Mouse (Mus musculus): ENCODE results near the gene Hist1h2ak. TPM values are rescaled to one million over a fixed set of nuclear protein-coding genes. Genes with fewer than 3 reads are reported as not detected.
"Not testable (repeated sequence)": the region's sequence is repeated elsewhere in the genome, so short reads cannot be mapped to it uniquely, and the experiment has no call there.

Gene Hist1h2ak
- polyA plus RNA-seq, 1 experiment from 2014 or later: 4.9 TPM

DNA sequence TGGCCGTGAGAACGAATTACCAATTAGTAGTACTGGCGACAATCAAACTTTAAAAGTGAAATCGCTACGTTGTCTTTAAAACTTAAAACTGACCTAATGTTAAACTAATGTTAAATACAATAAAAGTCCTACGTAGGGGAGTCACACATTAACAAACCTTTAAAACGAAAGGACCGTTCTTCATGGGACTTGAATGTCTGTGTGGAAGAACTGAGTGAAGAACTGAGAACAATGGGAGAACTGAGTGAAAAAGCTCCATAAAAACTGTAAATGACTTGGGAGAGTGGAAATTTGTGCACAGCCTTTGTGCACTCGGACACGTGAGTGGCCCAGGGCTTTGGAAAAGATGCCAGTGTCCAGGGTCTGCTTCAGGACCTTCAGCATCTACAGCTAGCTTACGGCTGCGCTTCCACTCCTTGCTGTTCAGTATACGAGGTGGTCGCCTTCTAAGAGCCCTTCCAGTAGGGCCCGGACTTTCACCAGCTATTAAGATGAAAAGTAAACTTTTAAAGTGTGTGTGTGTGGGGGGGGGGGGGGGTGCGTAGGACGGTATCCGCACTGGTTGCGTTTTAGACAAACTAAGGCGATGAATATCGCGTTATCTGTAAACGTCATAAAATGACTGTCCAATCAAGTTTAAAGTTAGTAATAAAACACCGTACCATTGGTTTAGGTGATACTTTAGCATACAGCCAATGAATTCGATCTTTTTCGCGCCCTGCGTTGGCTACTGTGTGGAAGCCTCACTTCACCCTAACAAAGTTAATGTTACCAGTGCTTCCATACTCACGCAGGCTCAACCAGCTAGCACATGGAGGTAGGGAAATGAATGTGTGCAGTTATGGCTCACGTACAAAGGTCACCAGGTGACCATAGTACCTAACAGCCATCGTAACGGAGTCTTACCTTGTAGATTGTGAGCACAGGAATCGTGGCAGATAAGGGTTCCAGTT lies 25.5 kb upstream of the Hist1h2ak start:
- 5% methylated on average over 33 of the region's 33 CpGs for WGBS
- Histone ChIP-seq H3K9me3 (replicated peaks; ENCODE audit: control insufficient read depth, low read length, poor library complexity, severe bottlenecking) (no peaks in the 10 kb centered on the region), H3K36me3 (ENCODE audit: control insufficient read depth, insufficient read depth, low read length) (no peaks in the 10 kb centered on the region), H3K4me3 (ENCODE audit: low read depth, low read length) (peak overlapping the region; percentile 42), H3K27ac (ENCODE audit: low read length) (peak overlapping the region; percentile 76), H3K9ac (ENCODE audit: low read depth, low read length) (peak overlapping the region; percentile 58), H3K4me1 (ENCODE audit: control insufficient read depth, insufficient read depth, low read length) (peaks cover 20% of the 10 kb centered on the region), H3K27me3 (ENCODE audit: control insufficient read depth, insufficient read depth, low read depth, low read length) (no peaks in the 10 kb centered on the region; the same call in 1 of the 2 replicates), H3K4me2 (ENCODE audit: low read length) (peak overlapping the region; percentile 88)
- ATAC-seq: peak; percentile 96

DNA sequence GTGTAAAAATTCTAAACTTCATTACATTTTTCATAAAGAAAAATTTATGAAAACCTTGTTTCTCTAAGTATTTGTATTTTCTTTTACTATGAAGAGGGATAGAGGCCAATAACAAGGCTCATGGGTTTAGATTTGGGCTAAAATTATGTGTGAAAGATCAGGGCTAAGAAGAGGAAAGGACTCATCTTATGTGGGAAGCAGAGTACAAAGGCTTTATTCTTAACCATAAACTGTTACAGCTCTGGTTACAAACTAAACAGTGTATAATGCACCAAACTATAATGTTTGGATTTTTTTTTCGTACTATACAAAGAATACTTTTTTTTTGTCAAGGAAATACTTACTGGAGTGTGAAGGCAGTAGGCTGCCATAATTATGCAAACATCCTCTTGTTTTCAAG lies 2.1 kb upstream of the Hist1h2ak start:
- peaks cover 12% of the 10 kb centered on the region for H3K4me1 ChIP-seq (ENCODE audit: control insufficient read depth, insufficient read depth, low read length)
- H3K9ac ChIP-seq (ENCODE audit: low read depth, low read length): no peak overlapping the region
- no peak for ATAC-seq
- 71% methylated on average over 1 of the region's 1 CpGs for WGBS
- no peaks in the 10 kb centered on the region for H3K36me3 ChIP-seq (ENCODE audit: control insufficient read depth, insufficient read depth, low read length)
- no peak overlapping the region for H3K4me2 ChIP-seq (ENCODE audit: low read length)
- H3K4me3 ChIP-seq (ENCODE audit: low read depth, low read length): no peak overlapping the region
- H3K27ac ChIP-seq (ENCODE audit: low read length): no peak overlapping the region
- H3K27me3 ChIP-seq (ENCODE audit: control insufficient read depth, insufficient read depth, low read depth, low read length): no peaks in the 10 kb centered on the region
- H3K9me3 ChIP-seq (replicated peaks; ENCODE audit: control insufficient read depth, low read length, poor library complexity, severe bottlenecking): no peaks in the 10 kb centered on the region

GRCm38 (mm10) chr13:21754294-21755001 lies 821 bp upstream of the Hist1h2ak start:
- peak overlapping the region; percentile 54 for H3K9ac ChIP-seq (ENCODE audit: low read depth, low read length)
- H3K27me3 ChIP-seq (ENCODE audit: control insufficient read depth, insufficient read depth, low read depth, low read length); H3K9me3 ChIP-seq (replicated peaks; ENCODE audit: control insufficient read depth, low read length, poor library complexity, severe bottlenecking); H3K36me3 ChIP-seq (ENCODE audit: control insufficient read depth, insufficient read depth, low read length): not testable (repeated sequence)
- peak overlapping the region; percentile 44 for H3K4me3 ChIP-seq (ENCODE audit: low read depth, low read length)
- peak overlapping the region; percentile 75 for H3K27ac ChIP-seq (ENCODE audit: low read length)
- WGBS: under 1% methylated on average over 19 of the region's 26 CpGs
- H3K4me1 ChIP-seq (ENCODE audit: control insufficient read depth, insufficient read depth, low read length): peaks cover 14% of the 10 kb centered on the region
- H3K4me2 ChIP-seq (ENCODE audit: low read length): peak overlapping the region; percentile 82
- ATAC-seq: peak; percentile 11; the same call in 1 of the 2 replicates

GRCm38 (mm10) chr13:21753051-21753523 lies 540 bp downstream of the Hist1h2ak start:
- Histone ChIP-seq H3K27ac (ENCODE audit: low read length) (peak overlapping the region; percentile 93), H3K4me1 (ENCODE audit: control insufficient read depth, insufficient read depth, low read length) (peaks cover 23% of the 10 kb centered on the region), H3K9ac (ENCODE audit: low read depth, low read length) (peak overlapping the region; percentile 66), H3K36me3 (ENCODE audit: control insufficient read depth, insufficient read depth, low read length) (no peaks in the 10 kb centered on the region), H3K27me3 (ENCODE audit: control insufficient read depth, insufficient read depth, low read depth, low read length) (no peaks in the 10 kb centered on the region), H3K9me3 (replicated peaks; ENCODE audit: control insufficient read depth, low read length, poor library complexity, severe bottlenecking) (no peaks in the 10 kb centered on the region), H3K4me3 (ENCODE audit: low read depth, low read length) (peak overlapping the region; percentile 44), H3K4me2 (ENCODE audit: low read length) (peak overlapping the region; percentile 82)
- 2% methylated on average over 7 of the region's 10 CpGs for WGBS
- ATAC-seq: no peak

DNA sequence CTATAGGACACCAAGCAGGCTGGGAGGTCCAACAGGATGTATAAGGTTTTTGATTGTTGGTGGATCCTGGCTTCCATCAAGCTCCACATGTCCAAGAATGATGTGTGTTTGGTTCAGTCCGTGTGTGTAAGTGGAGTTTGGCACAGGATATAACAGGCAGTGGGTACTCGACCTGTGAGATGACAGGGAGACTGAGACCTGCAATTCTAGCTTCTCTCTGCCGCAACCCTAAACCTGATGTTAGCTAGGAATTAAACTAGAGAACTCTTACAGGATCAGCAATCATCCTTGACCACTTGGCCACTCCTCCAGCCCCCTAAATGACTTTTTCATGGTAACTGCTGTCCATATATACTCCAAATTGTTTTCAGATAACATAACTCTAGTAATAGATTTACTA lies 1.3 kb downstream of the Hist1h2ak start:
- Histone ChIP-seq H3K4me2 (ENCODE audit: low read length) (no peak overlapping the region), H3K4me3 (ENCODE audit: low read depth, low read length) (no peak overlapping the region), H3K9ac (ENCODE audit: low read depth, low read length) (no peak overlapping the region), H3K36me3 (ENCODE audit: control insufficient read depth, insufficient read depth, low read length) (no peaks in the 10 kb centered on the region), H3K9me3 (replicated peaks; ENCODE audit: control insufficient read depth, low read length, poor library complexity, severe bottlenecking) (no peaks in the 10 kb centered on the region), H3K27ac (ENCODE audit: low read length) (no peak overlapping the region), H3K4me1 (ENCODE audit: control insufficient read depth, insufficient read depth, low read length) (peaks cover 26% of the 10 kb centered on the region), H3K27me3 (ENCODE audit: control insufficient read depth, insufficient read depth, low read depth, low read length) (no peaks in the 10 kb centered on the region)
- ATAC-seq: no peak
- WGBS: 41% methylated on average over 3 of the region's 3 CpGs

- Histone ChIP-seq H3K27ac (ENCODE audit: low read length) (no peak overlapping the region), H3K4me2 (ENCODE audit: low read length) (no peak overlapping the region), H3K36me3 (ENCODE audit: control insufficient read depth, insufficient read depth, low read length) (no peaks in the 10 kb centered on the region), H3K4me3 (ENCODE audit: low read depth, low read length) (no peak overlapping the region), H3K4me1 (ENCODE audit: control insufficient read depth, insufficient read depth, low read length) (peaks cover 28% of the 10 kb centered on the region), H3K9me3 (replicated peaks; ENCODE audit: control insufficient read depth, low read length, poor library complexity, severe bottlenecking) (no peaks in the 10 kb centered on the region), H3K27me3 (ENCODE audit: control insufficient read depth, insufficient read depth, low read depth, low read length) (no peaks in the 10 kb centered on the region), H3K9ac (ENCODE audit: low read depth, low read length) (no peak overlapping the region)
- no peak for ATAC-seq
- 75% methylated on average over 3 of the region's 3 CpGs for WGBS
Observed at GRCm38 (mm10) chr13:21751827-21752226, 1.8 kb downstream of the Hist1h2ak start.

- no peak overlapping the region for H3K4me3 ChIP-seq (ENCODE audit: low read depth, low read length)
- H3K9ac ChIP-seq (ENCODE audit: low read depth, low read length): no peak overlapping the region
- no peaks in the 10 kb centered on the region for H3K9me3 ChIP-seq (replicated peaks; ENCODE audit: control insufficient read depth, low read length, poor library complexity, severe bottlenecking)
- no peak overlapping the region for H3K4me2 ChIP-seq (ENCODE audit: low read length)
- H3K27me3 ChIP-seq (ENCODE audit: control insufficient read depth, insufficient read depth, low read depth, low read length): no peaks in the 10 kb centered on the region
- H3K27ac ChIP-seq (ENCODE audit: low read length): no peak overlapping the region
- peaks cover 28% of the 10 kb centered on the region for H3K4me1 ChIP-seq (ENCODE audit: control insufficient read depth, insufficient read depth, low read length)
- no peaks in the 10 kb centered on the region for H3K36me3 ChIP-seq (ENCODE audit: control insufficient read depth, insufficient read depth, low read length)
- no peak for ATAC-seq
Observed at GRCm38 (mm10) chr13:21751417-21751816, 2.2 kb downstream of the Hist1h2ak start.

DNA sequence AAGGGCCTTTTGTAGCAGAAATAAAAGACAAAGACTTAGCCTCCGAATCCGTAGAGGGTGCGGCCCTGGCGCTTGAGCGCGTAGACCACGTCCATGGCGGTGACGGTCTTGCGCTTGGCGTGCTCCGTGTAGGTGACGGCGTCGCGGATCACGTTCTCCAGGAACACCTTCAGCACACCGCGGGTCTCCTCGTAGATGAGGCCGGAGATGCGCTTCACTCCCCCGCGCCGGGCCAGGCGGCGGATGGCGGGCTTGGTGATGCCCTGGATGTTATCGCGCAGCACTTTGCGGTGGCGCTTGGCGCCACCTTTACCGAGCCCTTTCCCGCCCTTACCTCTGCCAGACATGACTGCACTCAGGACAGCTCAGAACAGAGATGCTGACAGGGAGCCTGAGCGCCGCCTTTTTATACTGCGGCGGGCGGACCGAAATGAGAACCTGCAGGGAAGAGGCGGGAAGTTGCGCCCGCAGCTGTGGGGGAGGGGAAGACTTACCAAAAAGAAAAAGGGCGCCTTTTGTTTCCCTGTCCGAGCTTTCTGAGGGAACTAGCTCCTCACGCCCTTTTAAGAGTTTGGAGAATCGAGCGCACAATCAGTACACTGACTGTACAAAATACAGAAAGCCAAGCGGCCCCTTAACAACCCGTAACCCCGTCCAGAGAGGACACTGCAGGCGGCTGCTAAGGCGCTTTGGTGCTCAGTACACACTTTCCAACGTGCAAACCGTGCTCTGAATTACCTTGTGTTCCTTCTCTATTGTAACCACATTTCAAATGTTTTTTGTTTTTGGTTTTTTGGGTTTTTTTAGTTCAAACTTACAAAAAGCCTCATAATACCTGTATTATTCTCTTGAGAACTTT lies 3.2 kb downstream of the Hist1h2ak start, which contains the start of gene Hist1h4k:
Gene Hist1h4k (minus strand): TSS at position 347 of the 859 bp plus-strand sequence.
- peaks cover 28% of the 10 kb centered on the region for H3K4me1 ChIP-seq (ENCODE audit: control insufficient read depth, insufficient read depth, low read length)
- WGBS: under 1% methylated on average over 39 of the region's 56 CpGs
- H3K36me3 ChIP-seq (ENCODE audit: control insufficient read depth, insufficient read depth, low read length); H3K9me3 ChIP-seq (replicated peaks; ENCODE audit: control insufficient read depth, low read length, poor library complexity, severe bottlenecking); H3K27me3 ChIP-seq (ENCODE audit: control insufficient read depth, insufficient read depth, low read depth, low read length): not testable (repeated sequence)
- H3K27ac ChIP-seq (ENCODE audit: low read length): peak within 1 kb of the TSS; percentile 86
- peak within 1 kb of the TSS; percentile 81 for H3K4me2 ChIP-seq (ENCODE audit: low read length)
- peak; percentile 86 for ATAC-seq
- H3K4me3 ChIP-seq (ENCODE audit: low read depth, low read length): peak within 1 kb of the TSS; percentile 43
- H3K9ac ChIP-seq (ENCODE audit: low read depth, low read length): peak within 1 kb of the TSS; percentile 63
